Mouse (Mus musculus) urinary bladder, postnatal 25 days (tissue): ENCODE results near the gene 4931440F15Rik.
A peak's percentile ranks its signal among the peaks of the same experiment; 100 is the strongest.
"Not testable (repeated sequence)": the region's sequence is repeated elsewhere in the genome, so short reads cannot be mapped to it uniquely, and the experiment has no call there.

Experiments
- DNase-seq: peaks from one replicate; pipeline ENCODE4 v3.0.0; 2022; ENCODE audit warnings: low spot score

The 4931440F15Rik gene

GRCm38 (mm10) chr11:29825271-29825718 is at the start of gene 4931440F15Rik:
4931440F15Rik (minus strand) TSS chr11:29825668.
- not testable (repeated sequence) for DNase-seq

- DNase-seq = not testable (repeated sequence)
Observed at GRCm38 (mm10) chr11:29874781-29875180, 49.3 kb upstream of the 4931440F15Rik start.

- DNase-seq = no peak
Observed at GRCm38 (mm10) chr11:29870174-29870573, 44.7 kb upstream of the 4931440F15Rik start.

GRCm38 (mm10) chr11:29864269-29864668 is 38.8 kb upstream of the 4931440F15Rik start:
- DNase-seq = no peak

- DNase-seq = peak; percentile 21
Observed at GRCm38 (mm10) chr11:29861750-29862397, 36.4 kb upstream of the 4931440F15Rik start.

GRCm38 (mm10) chr11:29861040-29861439 is 35.6 kb upstream of the 4931440F15Rik start:
- DNase-seq = no peak

GRCm38 (mm10) chr11:29840606-29841227 is 15.2 kb upstream of the 4931440F15Rik start:
- DNase-seq = no peak

GRCm38 (mm10) chr11:29839781-29840180 is 14.3 kb upstream of the 4931440F15Rik start:
- DNase-seq = no peak

- DNase-seq = no peak
Observed at GRCm38 (mm10) chr11:29837066-29837465, 11.6 kb upstream of the 4931440F15Rik start.

- no peak for DNase-seq
Observed at GRCm38 (mm10) chr11:29827729-29828128, 2.3 kb upstream of the 4931440F15Rik start.

- DNase-seq = no peak
Observed at GRCm38 (mm10) chr11:29826001-29826400, 533 bp upstream of the 4931440F15Rik start.

GRCm38 (mm10) chr11:29824474-29825270 is 796 bp downstream of the 4931440F15Rik start:
- DNase-seq = not testable (repeated sequence)

- DNase-seq = no peak
Observed at GRCm38 (mm10) chr11:29823141-29823540, 2.3 kb downstream of the 4931440F15Rik start.

GRCm38 (mm10) chr11:29815670-29816069 is 9.8 kb downstream of the 4931440F15Rik start:
- DNase-seq = no peak

- no peak for DNase-seq
Observed at GRCm38 (mm10) chr11:29815261-29815660, 10.2 kb downstream of the 4931440F15Rik start.

GRCm38 (mm10) chr11:29813267-29813666 is 12.2 kb downstream of the 4931440F15Rik start:
- DNase-seq = no peak

GRCm38 (mm10) chr11:29812475-29812874 is 13.0 kb downstream of the 4931440F15Rik start:
- no peak for DNase-seq

GRCm38 (mm10) chr11:29810324-29810723 is 15.1 kb downstream of the 4931440F15Rik start:
- DNase-seq = no peak

GRCm38 (mm10) chr11:29808981-29809589 is 16.4 kb downstream of the 4931440F15Rik start:
- DNase-seq = no peak

- DNase-seq = no peak
Observed at GRCm38 (mm10) chr11:29808173-29808980, 17.1 kb downstream of the 4931440F15Rik start.

GRCm38 (mm10) chr11:29807325-29807724 is 18.1 kb downstream of the 4931440F15Rik start:
- no peak for DNase-seq
